Mouse (Mus musculus): ENCODE measurements around the gene Ap1s2.
A peak's percentile ranks its signal among the peaks of the same experiment; 100 is the strongest.

Ap1s2 gene

GRCm38 (mm10) chrX:163908337-163909250 is at the start of gene Ap1s2:
Gene Ap1s2 (plus strand): TSS chrX:163909017.
- peak; percentile 94 for DNase-seq (ENCODE audit: low read depth)

GRCm38 (mm10) chrX:163867711-163868379 is 41.0 kb upstream of the Ap1s2 start:
- DNase-seq (ENCODE audit: low read depth): no peak

GRCm38 (mm10) chrX:163868659-163869278 is 40.0 kb upstream of the Ap1s2 start:
- DNase-seq (ENCODE audit: low read depth): no peak

- DNase-seq (ENCODE audit: low read depth): no peak
These were observed 32.9 kb upstream of the Ap1s2 start for GRCm38 (mm10) chrX:163875932-163876331.

GRCm38 (mm10) chrX:163876636-163877035 is 32.2 kb upstream of the Ap1s2 start:
- no peak for DNase-seq (ENCODE audit: low read depth)

GRCm38 (mm10) chrX:163879039-163879438 is 29.8 kb upstream of the Ap1s2 start:
- no peak for DNase-seq (ENCODE audit: low read depth)

- DNase-seq (ENCODE audit: low read depth): peak; percentile 28
These were observed 29.4 kb upstream of the Ap1s2 start for GRCm38 (mm10) chrX:163879461-163879860.

- DNase-seq (ENCODE audit: low read depth): no peak
These were observed 23.3 kb upstream of the Ap1s2 start for GRCm38 (mm10) chrX:163885539-163885981.

GRCm38 (mm10) chrX:163897354-163897753 is 11.5 kb upstream of the Ap1s2 start:
- DNase-seq (ENCODE audit: low read depth): no peak

- no peak for DNase-seq (ENCODE audit: low read depth)
These were observed 9.3 kb upstream of the Ap1s2 start for GRCm38 (mm10) chrX:163899431-163900020.

- DNase-seq (ENCODE audit: low read depth): no peak
These were observed 2.0 kb upstream of the Ap1s2 start for GRCm38 (mm10) chrX:163906861-163907260.

- DNase-seq (ENCODE audit: low read depth): no peak
These were observed 847 bp upstream of the Ap1s2 start for GRCm38 (mm10) chrX:163908003-163908336.

- peak; percentile 54 for DNase-seq (ENCODE audit: low read depth)
These were observed 564 bp downstream of the Ap1s2 start for GRCm38 (mm10) chrX:163909381-163909780.

GRCm38 (mm10) chrX:163912791-163913190 is 4.0 kb downstream of the Ap1s2 start:
- DNase-seq (ENCODE audit: low read depth): peak; percentile 63

- DNase-seq (ENCODE audit: low read depth): no peak
These were observed 20.7 kb downstream of the Ap1s2 start for GRCm38 (mm10) chrX:163929550-163929949.

GRCm38 (mm10) chrX:163934731-163935130 is 25.9 kb downstream of the Ap1s2 start:
- no peak for DNase-seq (ENCODE audit: low read depth)

- no peak for DNase-seq (ENCODE audit: low read depth)
These were observed 29.8 kb downstream of the Ap1s2 start for GRCm38 (mm10) chrX:163938587-163938986.

- no peak for DNase-seq (ENCODE audit: low read depth)
These were observed 35.6 kb downstream of the Ap1s2 start for GRCm38 (mm10) chrX:163944381-163944780.

- DNase-seq (ENCODE audit: low read depth): peak; percentile 37
These were observed 42.8 kb downstream of the Ap1s2 start for GRCm38 (mm10) chrX:163951618-163952017.

- DNase-seq (ENCODE audit: low read depth): no peak
These were observed 48.6 kb downstream of the Ap1s2 start for GRCm38 (mm10) chrX:163957381-163957780.

GRCm38 (mm10) chrX:163957803-163958466 is 49.1 kb downstream of the Ap1s2 start:
- DNase-seq (ENCODE audit: low read depth): peak; percentile 84

- peak; percentile 94 for DNase-seq (ENCODE audit: low read depth)
These were observed 49.7 kb downstream of the Ap1s2 start, which contains the start of gene Zrsr2 for GRCm38 (mm10) chrX:163958467-163958875. Gene Zrsr2 (minus strand): TSS chrX:163958661.
